Mouse (Mus musculus) heart, postnatal 0 days (tissue): Measurements from ENCODE around the gene Tmem132a. TPM values are rescaled to one million over a fixed set of nuclear protein-coding genes. Genes with fewer than 3 reads are reported as not detected.
A peak's percentile ranks its signal among the peaks of the same experiment; 100 is the strongest.

Source experiments
- ATAC-seq: fragments of 200-750 bp; cut with Nextera tagmentation; 2 replicates; pipeline ENCODE4 v1.8.0; 2017; ENCODE audit warnings: low read depth, moderate number of reproducible peaks, moderate library complexity; ENCODE audit not compliant: insufficient read depth
- DNase-seq: peaks from one replicate; pipeline ENCODE4 v3.0.0-alpha.2; 2016; ENCODE audit warnings: low spot score
- H3K27ac ChIP-seq: fragments of 300-500 bp; sonication (generic); 2 replicates; pipeline ENCODE4 v1.5.1; 2014; ENCODE audit warnings: low read depth, mild to moderate bottlenecking
- H3K27me3 ChIP-seq: fragments of 300-500 bp; sonication (generic); 2 replicates; pipeline ENCODE4 v1.6.1; 2014; ENCODE audit warnings: low read length, mixed read lengths; ENCODE audit not compliant: control insufficient read depth, insufficient read depth
- H3K36me3 ChIP-seq: fragments of 300-500 bp; sonication (generic); replicated peaks from 2 replicates; pipeline ENCODE4 v1.6.1; 2014; ENCODE audit warnings: low read length, mixed read lengths; ENCODE audit not compliant: control insufficient read depth, insufficient read depth
- H3K4me1 ChIP-seq: fragments of 300-500 bp; sonication (generic); 2 replicates; pipeline ENCODE4 v1.6.1; 2014; ENCODE audit warnings: antibody characterized with exemption; ENCODE audit not compliant: control insufficient read depth, insufficient read depth
- H3K4me2 ChIP-seq: fragments of 300-500 bp; sonication (generic); 2 replicates; pipeline ENCODE4 v1.6.1; 2014; ENCODE audit warnings: low read depth, mild to moderate bottlenecking, low read length, moderate library complexity
- H3K4me3 ChIP-seq: fragments of 300-500 bp; sonication (generic); 2 replicates; pipeline ENCODE4 v1.5.1; 2014; ENCODE audit warnings: low read depth, low read length
- H3K9ac ChIP-seq: fragments of 300-500 bp; sonication (generic); replicated peaks from 2 replicates; pipeline ENCODE4 v1.6.1; 2014; ENCODE audit warnings: low read depth, low read length, mixed read lengths
- H3K9me3 ChIP-seq: fragments of 300-500 bp; sonication (generic); replicated peaks from 2 replicates; pipeline ENCODE4 v1.6.1; 2016; ENCODE audit warnings: low read length; ENCODE audit not compliant: control insufficient read depth
- CTCF ChIP-seq: IDR thresholded peaks from 2 replicates; pipeline ENCODE4 v1.5.1; 2016; ENCODE audit warnings: antibody characterized with exemption, control low read depth, low read depth
- EP300 ChIP-seq: IDR thresholded peaks from 2 replicates; pipeline ENCODE4 v1.6.1; 2016; ENCODE audit warnings: antibody characterized with exemption, low read depth
- WGBS: fragments of 180-500 bp; shearing (Covaris S2); extraction: QIAGEN DNeasy Blood & Tissue Kit; methylation state at CpG from one replicate; pipeline ENCODE4 v1.1.7; 2014; 5-methylcytosine and 5-hydroxymethylcytosine counted together
- polyA plus RNA-seq: library from polyadenylated mRNA; unstranded; fragments of >200 nt; fragmentation: Nextera tagmentation; extraction: Ambion mirVana; gene quantifications from 2 replicates; pipeline ENCODE4 v1.2.1, GENCODE M21; 2015
- total RNA-seq: library from RNA; depleted of rRNA; stranded (reverse); fragments of >200 nt; gene quantifications from 2 replicates; pipeline ENCODE4 v1.2.3, GENCODE M21; 2014; ENCODE audit warnings: low replicate concordance

Tmem132a gene
- total and polyA plus RNA-seq, 2 experiments from 2014 or later, result 19.5 to 69.1 TPM

GRCm38 (mm10) chr19:10824061-10824460 lies 45.7 kb downstream of the Tmem132a start:
- no peak overlapping the region for H3K4me2 ChIP-seq
- TF ChIP-seq EP300 (no peak), CTCF (no peak)
- ATAC-seq (no peak), DNase-seq (no peak)
- H3K27ac ChIP-seq, result no peak overlapping the region
- H3K27me3 ChIP-seq, result no peaks in the 10 kb centered on the region
- H3K36me3 ChIP-seq, result no peaks in the 10 kb centered on the region
- no peaks in the 10 kb centered on the region for H3K4me1 ChIP-seq
- H3K9me3 ChIP-seq, result no peaks in the 10 kb centered on the region
- H3K9ac ChIP-seq, result no peak overlapping the region
- 81% methylated on average over 7 of the region's 7 CpGs for WGBS
- no peak overlapping the region for H3K4me3 ChIP-seq

GRCm38 (mm10) chr19:10822534-10822933 lies 47.2 kb downstream of the Tmem132a start:
- Histone ChIP-seq H3K27me3 (no peaks in the 10 kb centered on the region), H3K27ac (no peak overlapping the region), H3K4me2 (no peak overlapping the region), H3K36me3 (no peaks in the 10 kb centered on the region), H3K4me1 (no peaks in the 10 kb centered on the region; the same call in 1 of the 2 replicates), H3K9ac (no peak overlapping the region), H3K9me3 (no peaks in the 10 kb centered on the region), H3K4me3 (no peak overlapping the region)
- WGBS, result 87% methylated on average over 4 of the region's 4 CpGs
- DNase-seq (no peak), ATAC-seq (no peak)
- TF ChIP-seq CTCF (no peak), EP300 (no peak)

- H3K4me3 ChIP-seq, result no peak overlapping the region
- no peak for DNase-seq
- 66% methylated on average over 7 of the region's 7 CpGs for WGBS
Observed at GRCm38 (mm10) chr19:10821319-10821718, 48.4 kb downstream of the Tmem132a start.

GRCm38 (mm10) chr19:10818217-10818946 lies 51.4 kb downstream of the Tmem132a start:
- peak overlapping the region; percentile 43; the same call in 1 of the 2 replicates for H3K4me2 ChIP-seq
- H3K27ac ChIP-seq, result no peak overlapping the region
- ATAC-seq (peak; percentile 33; the same call in 1 of the 2 replicates), DNase-seq (peak; percentile 6)
- no peaks in the 10 kb centered on the region for H3K36me3 ChIP-seq
- no peak overlapping the region for H3K9ac ChIP-seq
- WGBS, result 36% methylated on average over 17 of the region's 17 CpGs
- no peaks in the 10 kb centered on the region for H3K9me3 ChIP-seq
- H3K4me1 ChIP-seq, result no peaks in the 10 kb centered on the region; the same call in 1 of the 2 replicates
- peak overlapping the region; percentile 28 for H3K4me3 ChIP-seq
- TF ChIP-seq EP300, result no peak
- no peak for TF ChIP-seq CTCF
- H3K27me3 ChIP-seq, result no peaks in the 10 kb centered on the region

More at GRCm38 (mm10) chr19:10821319-10821718, 48.4 kb downstream of the Tmem132a start:
- Histone ChIP-seq H3K4me2 (no peak overlapping the region), H3K36me3 (no peaks in the 10 kb centered on the region), H3K9me3 (no peaks in the 10 kb centered on the region), H3K4me1 (no peaks in the 10 kb centered on the region; the same call in 1 of the 2 replicates), H3K27me3 (no peaks in the 10 kb centered on the region), H3K9ac (no peak overlapping the region), H3K27ac (no peak overlapping the region)
- TF ChIP-seq EP300, result no peak
- TF ChIP-seq CTCF, result no peak
- no peak for ATAC-seq

GRCm38 (mm10) chr19:10816462-10816861 lies 53.3 kb downstream of the Tmem132a start:
- Histone ChIP-seq H3K27me3 (no peaks in the 10 kb centered on the region), H3K9ac (no peak overlapping the region), H3K4me3 (no peak overlapping the region), H3K9me3 (no peaks in the 10 kb centered on the region), H3K36me3 (no peaks in the 10 kb centered on the region), H3K4me1 (no peaks in the 10 kb centered on the region; the same call in 1 of the 2 replicates), H3K27ac (no peak overlapping the region), H3K4me2 (no peak overlapping the region)
- no peak for DNase-seq
- 24% methylated on average over 2 of the region's 2 CpGs for WGBS
- ATAC-seq, result no peak
- TF ChIP-seq CTCF, result no peak
- TF ChIP-seq EP300, result no peak

GRCm38 (mm10) chr19:10815871-10816270 lies 53.9 kb downstream of the Tmem132a start:
- no peak overlapping the region for H3K27ac ChIP-seq
- WGBS, result 65% methylated on average over 6 of the region's 6 CpGs
- no peaks in the 10 kb centered on the region for H3K27me3 ChIP-seq
- H3K9me3 ChIP-seq, result no peaks in the 10 kb centered on the region
- TF ChIP-seq CTCF (no peak), EP300 (no peak)
- H3K9ac ChIP-seq, result no peak overlapping the region
- H3K4me2 ChIP-seq, result no peak overlapping the region
- DNase-seq (no peak), ATAC-seq (no peak)
- no peak overlapping the region for H3K4me3 ChIP-seq
- no peaks in the 10 kb centered on the region; the same call in 1 of the 2 replicates for H3K4me1 ChIP-seq
- no peaks in the 10 kb centered on the region for H3K36me3 ChIP-seq
